Mouse (Mus musculus) neural tube, postnatal 0 days (tissue): ENCODE results near the gene Lmod3. TPM values are rescaled to one million over a fixed set of nuclear protein-coding genes. Genes with fewer than 3 reads are reported as not detected.

ENCODE experiments used
- polyA plus RNA-seq: library from polyadenylated mRNA; unstranded; fragments of >200 nt; fragmentation: Nextera tagmentation; extraction: Ambion mirVana; gene quantifications from 2 replicates; pipeline ENCODE4 v1.2.1, GENCODE M21; 2015

The Lmod3 gene
- not detected in 2 replicates for polyA plus RNA-seq

GRCm38 (mm10) chr6:97252711-97253221 is at the start of gene Lmod3:
Gene Lmod3 (minus strand): TSS chr6:97252759.

DNA sequence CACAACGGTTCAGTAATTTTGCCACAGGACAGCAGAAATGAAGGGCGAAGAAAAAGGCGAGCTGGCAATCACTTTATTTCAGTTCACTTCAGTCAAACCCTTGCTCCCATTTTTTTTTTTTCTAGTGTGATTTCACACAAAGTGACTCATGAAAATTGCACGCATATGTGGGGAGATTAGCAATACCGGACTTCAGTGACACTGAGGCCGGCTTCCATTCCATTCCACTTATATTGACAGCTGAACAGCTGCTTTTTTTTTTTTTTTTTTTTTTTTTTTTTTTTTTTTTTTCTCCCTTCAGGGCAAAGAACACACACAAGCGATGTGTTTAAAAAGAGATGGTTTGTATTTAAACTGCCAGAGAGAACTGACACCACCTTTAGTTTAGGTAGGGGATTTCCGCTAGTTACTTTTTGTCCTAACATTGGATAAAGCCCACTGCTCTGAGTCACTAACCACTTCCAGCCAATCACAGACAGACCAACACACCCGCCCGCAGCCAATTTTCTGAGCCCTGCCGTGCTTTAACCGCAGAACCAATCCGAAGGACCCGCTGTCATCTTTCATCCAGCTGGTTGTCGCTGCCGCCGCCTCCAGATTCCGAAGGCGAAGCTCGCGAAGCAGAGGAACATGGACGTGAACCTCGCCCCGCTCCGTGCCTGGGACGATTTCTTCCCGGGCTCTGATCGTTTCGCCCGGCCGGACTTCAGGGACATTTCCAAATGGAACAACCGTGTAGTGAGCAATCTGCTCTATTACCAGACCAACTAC is 42.2 kb downstream of the Lmod3 start, which contains the start of gene Arl6ip5:
TSS of gene Arl6ip5 (plus strand) at position 499 of the 771 bp plus-strand sequence.

DNA sequence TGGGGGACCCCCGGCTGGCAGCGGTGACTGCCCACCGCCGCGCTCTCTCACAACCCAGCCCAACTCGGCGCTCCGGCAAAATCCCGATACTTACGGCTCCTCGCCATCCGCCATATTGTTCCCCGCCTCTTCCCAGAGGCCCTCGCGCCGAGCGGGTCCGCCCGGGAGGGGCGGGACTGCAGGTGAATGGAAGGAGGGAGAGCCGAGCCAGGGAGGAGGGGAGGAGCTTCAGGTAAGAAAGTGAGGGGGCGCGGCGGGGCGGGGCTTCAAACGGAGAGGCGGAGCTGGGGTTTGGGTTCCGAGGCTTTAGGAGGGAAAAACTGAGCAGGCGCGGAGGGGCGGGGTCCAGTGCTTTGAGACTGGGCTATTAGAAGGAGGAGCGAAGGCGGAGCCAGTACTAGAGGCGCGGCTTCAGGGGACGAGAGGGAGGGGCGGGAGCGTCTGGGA is 47.1 kb downstream of the Lmod3 start, which contains the start of gene Uba3:
TSS of gene Uba3 (minus strand) at position 209 of the 447 bp plus-strand sequence.

Other genes starting within 250 kb of the Lmod3 start
- 2.2 and 4.2 TPM in 2 replicates for gene Fam19a4, start 192.3 kb downstream of the Lmod3 start, polyA plus RNA-seq
- 9.3 and 10.1 TPM in 2 replicates for gene Eogt, start 103.6 kb downstream of the Lmod3 start, polyA plus RNA-seq
- gene Tmf1, start 73.6 kb downstream of the Lmod3 start, polyA plus RNA-seq, result 43.0 and 50.8 TPM in 2 replicates
- gene Uba3, start 47.1 kb downstream of the Lmod3 start, polyA plus RNA-seq, result 63.5 and 67.4 TPM in 2 replicates
- 111 TPM in 2 replicates for gene Arl6ip5, start 42.1 kb downstream of the Lmod3 start, polyA plus RNA-seq